Comparison of ENCODE assay signal across 8 mouse cellular contexts in genomic region chr11:117599049-117599787, GRCm38 (mm10). TPM values are rescaled to one million over a fixed set of nuclear protein-coding genes. Genes with fewer than 3 reads are reported as not detected.
DNase-seq lines count a peak whose midpoint lies in the region; ATAC-seq and TF ChIP-seq lines count a peak whose summit lies in the region.

No protein-coding gene starts in this region.

- ATAC-seq in forebrain, postnatal 0 days, result no peak
- no peak for ATAC-seq in midbrain, embryonic 13.5 days

- peak overlapping the region; percentile 32; the same call in 1 of the 2 replicates for H3K9ac ChIP-seq in forebrain, postnatal 0 days
- H3K9ac ChIP-seq in midbrain, embryonic 13.5 days (replicated peaks), result no peak overlapping the region

- DNase-seq in gastrocnemius, adult 18-20 months (ENCODE audit: low spot score), result peak; percentile 24
- DNase-seq in gastrocnemius, adult 8-10 months (ENCODE audit: low spot score in 2 of 2), result no peak
- DNase-seq in ES-CJ7 (ENCODE audit: low read depth, low spot score), result peak; percentile 62
- DNase-seq in forebrain, postnatal 0 days, result peak; percentile 36
- no peak for DNase-seq in limb, embryonic 10.5 days (ENCODE audit: low spot score)
- no peak for DNase-seq in adipocyte (ENCODE audit: low spot score)
- no peak for DNase-seq in right cerebral cortex, adult 18-20 months

- H3K4me2 ChIP-seq in forebrain, postnatal 0 days (ENCODE audit: low read depth), result peak overlapping the region; percentile 30
- peak overlapping the region; percentile 33 for H3K4me2 ChIP-seq in midbrain, embryonic 13.5 days (replicated peaks)

- H3K4me1 ChIP-seq in forebrain, postnatal 0 days (ENCODE audit: insufficient read depth), result peaks cover 28% of the 10 kb centered on the region
- peaks cover 62% of the 10 kb centered on the region for H3K4me1 ChIP-seq in limb, embryonic 10.5 days
- peaks cover 47% of the 10 kb centered on the region for H3K4me1 ChIP-seq in midbrain, embryonic 13.5 days (replicated peaks)

- no peaks in the 10 kb centered on the region for H3K9me3 ChIP-seq in forebrain, postnatal 0 days (ENCODE audit: low read length)
- no peaks in the 10 kb centered on the region for H3K9me3 ChIP-seq in limb, embryonic 10.5 days (replicated peaks)
- H3K9me3 ChIP-seq in midbrain, embryonic 13.5 days, result no peaks in the 10 kb centered on the region

- WGBS in forebrain, postnatal 0 days, result 15% methylated on average over 16 of the region's 16 CpGs
- WGBS in limb, embryonic 10.5 days, result 4% methylated on average over 16 of the region's 16 CpGs
- WGBS in midbrain, embryonic 13.5 days, result 13% methylated on average over 16 of the region's 16 CpGs

- no peaks in the 10 kb centered on the region; the same call in 1 of the 2 replicates for H3K27me3 ChIP-seq in forebrain, postnatal 0 days (ENCODE audit: insufficient read depth, low read length)
- H3K27me3 ChIP-seq in limb, embryonic 10.5 days (ENCODE audit: low read depth, poor library complexity, severe bottlenecking), result peaks cover 95% of the 10 kb centered on the region
- H3K27me3 ChIP-seq in midbrain, embryonic 13.5 days, result peaks cover 43% of the 10 kb centered on the region

- peak overlapping the region; percentile 12 for H3K4me3 ChIP-seq in forebrain, postnatal 0 days (ENCODE audit: low read depth, low read length)
- H3K4me3 ChIP-seq in limb, embryonic 10.5 days, result peak overlapping the region; percentile 45
- H3K4me3 ChIP-seq in midbrain, embryonic 13.5 days (replicated peaks), result peak overlapping the region; percentile 2; the same call in 1 of the 2 replicates

- no peaks in the 10 kb centered on the region for H3K36me3 ChIP-seq in forebrain, postnatal 0 days (ENCODE audit: insufficient read depth)
- no peaks in the 10 kb centered on the region for H3K36me3 ChIP-seq in limb, embryonic 10.5 days
- H3K36me3 ChIP-seq in midbrain, embryonic 13.5 days, result no peaks in the 10 kb centered on the region

- peak overlapping the region; percentile 29; the same call in 1 of the 2 replicates for H3K27ac ChIP-seq in forebrain, postnatal 0 days (ENCODE audit: low read depth, low read length)
- H3K27ac ChIP-seq in limb, embryonic 10.5 days, result peak overlapping the region; percentile 65
- H3K27ac ChIP-seq in midbrain, embryonic 13.5 days, result peak overlapping the region; percentile 86

- no peak for TF ChIP-seq CTCF in forebrain, postnatal 0 days (IDR thresholded peaks at IDR 0.05; ENCODE audit: low read depth)

RNA-seq across cellular contexts. Expression of gene Tnrc6c, which starts 54.9 kb away (rescaled TPM):
- total RNA-seq in gastrocnemius, adult 18-20 months (2021), result 10 to 100 TPM; 20.2 to 20.5 TPM
- total RNA-seq in gastrocnemius, adult 8-10 months (2022), result 10 to 100 TPM; 17.0 to 20.8 (median 18.6) TPM
- 56.9 and 71.6 TPM in 2 replicates for total RNA-seq in forebrain, postnatal 0 days (2014; rRNA removed)
- polyA plus RNA-seq in forebrain, postnatal 0 days (2015; fragmentation: Nextera tagmentation; extraction: Ambion mirVana), result 13.1 and 19.9 TPM in 2 replicates
- polyA plus RNA-seq in limb, embryonic 10.5 days (2016; fragmentation: Nextera tagmentation; extraction: Ambion mirVana), result 11.4 and 14.1 TPM in 2 replicates
- 30.3 and 31.7 TPM in 2 replicates for polyA plus RNA-seq in midbrain, embryonic 13.5 days (2015; fragmentation: Nextera tagmentation; extraction: Ambion mirVana)

Comparison
In these comparisons a context has a peak if more than half of its experiments do, and no peak if none do; other contexts are left out.
1. DNase-seq: peak in gastrocnemius, adult 18-20 months (single experiment), ES-CJ7 (single experiment) and forebrain, postnatal 0 days (single experiment); none in gastrocnemius, adult 8-10 months (0 of 2), limb, embryonic 10.5 days (single experiment), adipocyte (single experiment) and right cerebral cortex, adult 18-20 months (single experiment).
2. H3K27ac ChIP-seq: peak in every context shown above with its lines; median percentile 86 in midbrain, embryonic 13.5 days; 65 in limb, embryonic 10.5 days; 29 in forebrain, postnatal 0 days.
3. Peak in every context shown above with its lines, with median percentiles within 50 percentile points of each other: H3K4me3 ChIP-seq.